Comparison of ENCODE assay signal across 14 mouse cellular contexts in the genomic region with DNA sequence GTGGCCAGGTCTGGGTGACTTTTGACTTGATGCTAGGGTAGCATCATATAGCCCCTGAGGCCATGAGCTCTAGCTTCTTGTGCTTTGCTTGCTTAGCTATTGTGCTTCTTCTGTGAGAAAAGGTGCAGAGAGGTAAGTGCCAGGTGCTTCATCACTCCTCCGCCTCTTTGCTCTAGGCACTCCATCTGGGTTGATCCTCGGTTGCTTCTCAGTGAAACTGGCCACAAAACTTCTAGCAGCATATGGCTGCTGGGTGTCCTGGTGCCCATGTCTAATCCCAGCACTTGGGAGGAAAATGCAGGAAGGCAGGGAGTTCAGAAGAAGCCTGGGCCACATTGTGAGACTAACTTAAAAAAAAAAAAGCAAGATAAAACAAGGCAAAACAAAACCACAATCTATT.
"Had no signal": no experiment of that assay in that cellular context is flagged by ENCODE, and none has a peak within 500 bp of the region (broad histone marks: within the 10 kb centered on the region; RNA-seq: fewer than 3 reads in every experiment).

No protein-coding gene starts in this region.

- DNase-seq: gastrocnemius, postnatal 14 days; gastrocnemius, postnatal 36 days; heart, adult 11 months; heart, adult 2 months; heart, postnatal 14 days; heart, postnatal 36 days; kidney, adult 11 months; kidney, adult 2 months; kidney, adult 9 months; kidney, postnatal 14 days; kidney, postnatal 36 days; layer of hippocampus, adult 9-11 months; layer of hippocampus, postnatal 36 days; left cerebral cortex, postnatal 4 days had no signal
